Comparison of ENCODE assay signal across 8 mouse cellular contexts in genomic region chr19:32739686-32740085, GRCm38 (mm10). TPM values are rescaled to one million over a fixed set of nuclear protein-coding genes. Genes with fewer than 3 reads are reported as not detected.
DNase-seq lines count a peak whose midpoint lies in the region; ATAC-seq and TF ChIP-seq lines count a peak whose summit lies in the region.

Atad1 (minus strand) TSS chr19:32739786.

- intact Hi-C loops in left cerebral cortex, postnatal 25 days (cut with DNase I): no loop called here

- DNase-seq in lung, embryonic 14.5 days: no peak
- DNase-seq in lung, adult 18-20 months: no peak
- DNase-seq in left cerebral cortex, postnatal 25 days (ENCODE audit: low spot score in 2 of 2): no peak

- no peaks in the 10 kb centered on the region for H3K36me3 ChIP-seq in lung, embryonic 14.5 days (ENCODE audit: insufficient read depth)
- H3K36me3 ChIP-seq in embryonic facial prominence, embryonic 13.5 days: no peaks in the 10 kb centered on the region
- no peaks in the 10 kb centered on the region for H3K36me3 ChIP-seq in heart, embryonic 15.5 days
- H3K36me3 ChIP-seq in neural tube, embryonic 14.5 days (ENCODE audit: control insufficient read depth, insufficient read depth, low read length): no peaks in the 10 kb centered on the region

- 87% methylated on average over 4 of the region's 4 CpGs for WGBS in lung, embryonic 14.5 days
- WGBS in embryonic facial prominence, embryonic 13.5 days: 94% methylated on average over 4 of the region's 4 CpGs
- WGBS in heart, embryonic 15.5 days: 87% methylated on average over 4 of the region's 4 CpGs
- WGBS in neural tube, embryonic 14.5 days: 92% methylated on average over 4 of the region's 4 CpGs

- no peak for ATAC-seq in lung, embryonic 14.5 days (ENCODE audit: insufficient read depth)
- ATAC-seq in embryonic facial prominence, embryonic 13.5 days (ENCODE audit: insufficient number of reproducible peaks, insufficient read depth, low FRiP score, low TSS enrichment, low read depth): no peak
- ATAC-seq in heart, embryonic 15.5 days (replicated peaks; ENCODE audit: insufficient number of reproducible peaks, insufficient read depth, low FRiP score, low read depth): no peak
- ATAC-seq in neural tube, embryonic 14.5 days (ENCODE audit: low read depth): no peak
- ATAC-seq in cerebellum, adult (ENCODE audit: insufficient number of reproducible peaks, low FRiP score, low TSS enrichment): no peak
- ATAC-seq in frontal cortex, adult (ENCODE audit: low TSS enrichment): no peak

- no peaks in the 10 kb centered on the region for H3K9me3 ChIP-seq in lung, embryonic 14.5 days (ENCODE audit: low read depth, low read length)
- H3K9me3 ChIP-seq in embryonic facial prominence, embryonic 13.5 days: no peaks in the 10 kb centered on the region; the same call in 1 of the 2 replicates
- no peaks in the 10 kb centered on the region for H3K9me3 ChIP-seq in heart, embryonic 15.5 days (replicated peaks)
- H3K9me3 ChIP-seq in neural tube, embryonic 14.5 days (ENCODE audit: control insufficient read depth, low read length): no peaks in the 10 kb centered on the region

- H3K4me1 ChIP-seq in lung, embryonic 14.5 days (ENCODE audit: insufficient read depth): no peaks in the 10 kb centered on the region
- no peaks in the 10 kb centered on the region for H3K4me1 ChIP-seq in embryonic facial prominence, embryonic 13.5 days
- H3K4me1 ChIP-seq in heart, embryonic 15.5 days (replicated peaks): no peaks in the 10 kb centered on the region
- no peaks in the 10 kb centered on the region for H3K4me1 ChIP-seq in neural tube, embryonic 14.5 days (ENCODE audit: control insufficient read depth, insufficient read depth, low read length)

- no peak within 1 kb of the TSS for H3K27ac ChIP-seq in lung, embryonic 14.5 days (ENCODE audit: low read depth)
- H3K27ac ChIP-seq in embryonic facial prominence, embryonic 13.5 days: no peak within 1 kb of the TSS
- no peak within 1 kb of the TSS for H3K27ac ChIP-seq in heart, embryonic 15.5 days
- no peak within 1 kb of the TSS for H3K27ac ChIP-seq in neural tube, embryonic 14.5 days (ENCODE audit: low read depth, low read length)

- no peak within 1 kb of the TSS for H3K4me2 ChIP-seq in lung, embryonic 14.5 days
- H3K4me2 ChIP-seq in embryonic facial prominence, embryonic 13.5 days: no peak within 1 kb of the TSS
- H3K4me2 ChIP-seq in heart, embryonic 15.5 days: no peak within 1 kb of the TSS
- H3K4me2 ChIP-seq in neural tube, embryonic 14.5 days (ENCODE audit: low read depth, low read length): no peak within 1 kb of the TSS

- no peak for TF ChIP-seq CTCF in lung, embryonic 14.5 days (IDR thresholded peaks at IDR 0.05; ENCODE audit: low read depth)

- H3K4me3 ChIP-seq in lung, embryonic 14.5 days (ENCODE audit: low read depth, low read length): no peak within 1 kb of the TSS
- no peak within 1 kb of the TSS for H3K4me3 ChIP-seq in embryonic facial prominence, embryonic 13.5 days
- H3K4me3 ChIP-seq in heart, embryonic 15.5 days: no peak within 1 kb of the TSS
- no peak within 1 kb of the TSS for H3K4me3 ChIP-seq in neural tube, embryonic 14.5 days (ENCODE audit: low read depth, low read length)

- no peaks in the 10 kb centered on the region for H3K27me3 ChIP-seq in lung, embryonic 14.5 days (ENCODE audit: insufficient read depth, low read length)
- no peaks in the 10 kb centered on the region for H3K27me3 ChIP-seq in embryonic facial prominence, embryonic 13.5 days
- no peaks in the 10 kb centered on the region for H3K27me3 ChIP-seq in heart, embryonic 15.5 days
- H3K27me3 ChIP-seq in neural tube, embryonic 14.5 days (ENCODE audit: control insufficient read depth, insufficient read depth, low read length): no peaks in the 10 kb centered on the region

- H3K9ac ChIP-seq in lung, embryonic 14.5 days: no peak within 1 kb of the TSS
- H3K9ac ChIP-seq in embryonic facial prominence, embryonic 13.5 days: no peak within 1 kb of the TSS
- H3K9ac ChIP-seq in heart, embryonic 15.5 days: no peak within 1 kb of the TSS
- H3K9ac ChIP-seq in neural tube, embryonic 14.5 days (replicated peaks; ENCODE audit: low read depth, low read length): no peak within 1 kb of the TSS

RNA-seq across cellular contexts. Expression of gene Atad1, which starts in this region (rescaled TPM):
- polyA plus RNA-seq in lung, embryonic 14.5 days (2014; fragmentation: Nextera tagmentation; extraction: Ambion mirVana): 66.9 and 67.6 TPM in 2 replicates
- 67.0 and 68.3 TPM in 2 replicates for polyA plus RNA-seq in embryonic facial prominence, embryonic 13.5 days (2015; fragmentation: Nextera tagmentation; extraction: Ambion mirVana)
- 54.7 and 56.9 TPM in 2 replicates for polyA plus RNA-seq in heart, embryonic 15.5 days (2015; fragmentation: Nextera tagmentation; extraction: Ambion mirVana)
- total RNA-seq in left cerebral cortex, postnatal 25 days (2021): 100 to 1,000 TPM; 104 to 105 TPM
- polyA plus RNA-seq in neural tube, embryonic 14.5 days (2014; fragmentation: Nextera tagmentation; extraction: Ambion mirVana): 132 and 140 TPM in 2 replicates
